Mouse (Mus musculus) left cerebral cortex, postnatal 36 days (tissue): ENCODE data around the gene Bag1. TPM values are rescaled to one million over a fixed set of nuclear protein-coding genes. Genes with fewer than 3 reads are reported as not detected.
"Not testable (repeated sequence)": the region's sequence is repeated elsewhere in the genome, so short reads cannot be mapped to it uniquely, and the experiment has no call there.

Experiments
- DNase-seq, 2 experiments: peaks; one replicate each; pipeline ENCODE4 v3.0.0; 2021 to 2022; ENCODE audit warnings: low spot score in 2 of 2, mixed read lengths in 1 of 2
- intact Hi-C: fragments of 180-260 bp; cut with DNase I; formaldehyde crosslinking; loops from one replicate; pipeline ENCODE4 v1.15.1; 2025
- total RNA-seq, 2 experiments: library from RNA; stranded (reverse); gene quantifications; 2 replicates each; pipeline ENCODE4 v1.2.3; 2021

The Bag1 gene
- total RNA-seq, 2 experiments from 2014 or later = 170 to 211 TPM

- no peak for DNase-seq
- intact Hi-C loops = no loop called here
These were observed 4.4 kb downstream of the Bag1 start for GRCm38 (mm10) chr4:40943651-40944050.

GRCm38 (mm10) chr4:40938793-40939192 is 9.3 kb downstream of the Bag1 start:
- intact Hi-C loops = no loop called here
- no peak for DNase-seq

- intact Hi-C loops = no loop called here
- DNase-seq = peak; percentile 26 to 33
These were observed 11.8 kb downstream of the Bag1 start for GRCm38 (mm10) chr4:40936175-40936839.

GRCm38 (mm10) chr4:40934369-40934768 is 13.7 kb downstream of the Bag1 start:
- DNase-seq, intact Hi-C loops: not testable (repeated sequence)

- intact Hi-C loops = no loop called here
- no peak for DNase-seq
These were observed 14.4 kb downstream of the Bag1 start for GRCm38 (mm10) chr4:40933694-40934093.

- no peak for DNase-seq
- intact Hi-C loops = no loop called here
These were observed 19.0 kb downstream of the Bag1 start for GRCm38 (mm10) chr4:40929046-40929445.

- no peak for DNase-seq
- intact Hi-C loops = no loop called here
These were observed 22.5 kb downstream of the Bag1 start for GRCm38 (mm10) chr4:40925568-40925967.

GRCm38 (mm10) chr4:40923087-40923651 is 24.9 kb downstream of the Bag1 start:
- intact Hi-C loops = no loop called here
- no peak for DNase-seq

- intact Hi-C loops = no loop called here
- DNase-seq = no peak
These were observed 26.8 kb downstream of the Bag1 start for GRCm38 (mm10) chr4:40921288-40921687.

- intact Hi-C loops = no loop called here
- peak in 1 of 2 experiments; percentile 18 for DNase-seq
These were observed 27.5 kb downstream of the Bag1 start for GRCm38 (mm10) chr4:40920576-40920975.

- intact Hi-C loops = no loop called here
- DNase-seq = no peak
These were observed 28.3 kb downstream of the Bag1 start, which contains the start of gene Spink4 for GRCm38 (mm10) chr4:40919785-40920184. TSS of gene Spink4 (plus strand) at chr4:40920052.

- intact Hi-C loops = no loop called here
- no peak for DNase-seq
These were observed 31.4 kb downstream of the Bag1 start for GRCm38 (mm10) chr4:40916592-40917155.

GRCm38 (mm10) chr4:40915947-40916346 is 32.1 kb downstream of the Bag1 start:
- DNase-seq = no peak
- intact Hi-C loops = no loop called here

- intact Hi-C loops = no loop called here
- no peak for DNase-seq
These were observed 33.7 kb downstream of the Bag1 start for GRCm38 (mm10) chr4:40914287-40914867.

- no peak for DNase-seq
- intact Hi-C loops = no loop called here
These were observed 39.7 kb downstream of the Bag1 start for GRCm38 (mm10) chr4:40908261-40908969.

GRCm38 (mm10) chr4:40906298-40906697 is 41.8 kb downstream of the Bag1 start:
- intact Hi-C loops = loop anchor here (1.0 kb wide), 1 partner anchor 132 kb away; no protein-coding TSS in a partner anchor
- no peak for DNase-seq

- intact Hi-C loops = no loop called here
- DNase-seq = no peak
These were observed 47.5 kb downstream of the Bag1 start for GRCm38 (mm10) chr4:40900612-40901011.

- intact Hi-C loops = no loop called here
- no peak for DNase-seq
These were observed 48.0 kb downstream of the Bag1 start for GRCm38 (mm10) chr4:40900071-40900470.

GRCm38 (mm10) chr4:40899264-40899663 is 48.8 kb downstream of the Bag1 start:
- no peak for DNase-seq
- intact Hi-C loops = no loop called here

GRCm38 (mm10) chr4:40898476-40899044 is 49.5 kb downstream of the Bag1 start:
- intact Hi-C loops = no loop called here
- DNase-seq = no peak
